Mouse (Mus musculus): ENCODE results near the gene Magi2.
"Not testable (repeated sequence)": the region's sequence is repeated elsewhere in the genome, so short reads cannot be mapped to it uniquely, and the experiment has no call there.

Gene Magi2

DNA sequence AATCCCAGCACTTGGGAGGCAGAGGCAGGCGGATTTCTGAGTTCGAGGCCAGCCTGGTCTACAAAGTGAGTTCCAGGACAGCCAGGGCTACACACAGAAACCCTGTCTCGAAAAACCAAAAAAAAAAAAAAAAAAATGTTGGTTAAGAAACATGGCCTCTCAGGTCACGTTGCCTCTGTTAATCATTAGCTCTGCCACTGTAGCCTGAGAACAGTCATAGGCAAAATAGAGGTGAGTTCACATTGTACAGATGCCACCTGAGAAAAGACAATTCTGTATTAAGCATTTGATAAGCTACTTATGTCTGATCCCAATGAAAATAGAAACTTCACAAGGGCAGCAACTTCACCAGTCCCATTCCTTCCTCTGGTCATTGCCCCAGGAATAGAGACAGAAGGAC lies 1496.4 kb downstream of the Magi2 start:
- not testable (repeated sequence) for DNase-seq

DNA sequence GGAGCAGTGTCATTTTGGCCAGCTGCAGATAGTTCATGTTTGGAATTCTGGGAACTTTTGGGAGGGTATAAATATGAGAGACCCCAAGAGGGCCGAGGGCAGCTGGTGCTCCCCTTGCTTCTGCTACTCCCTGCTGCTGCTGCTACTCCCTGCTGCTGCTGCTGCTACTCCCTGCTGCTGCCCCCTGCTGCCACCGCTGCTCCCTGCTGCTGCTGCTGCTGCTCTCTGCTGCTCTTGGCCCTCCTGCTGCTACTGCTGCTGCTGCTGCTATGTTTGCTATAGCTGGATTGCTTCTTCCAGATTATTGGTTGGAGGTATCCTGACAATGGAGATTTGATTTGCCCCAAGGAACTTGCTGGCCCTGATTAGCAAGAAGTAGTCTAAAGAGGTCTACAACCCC lies 1512.0 kb downstream of the Magi2 start:
- no peak for DNase-seq

DNA sequence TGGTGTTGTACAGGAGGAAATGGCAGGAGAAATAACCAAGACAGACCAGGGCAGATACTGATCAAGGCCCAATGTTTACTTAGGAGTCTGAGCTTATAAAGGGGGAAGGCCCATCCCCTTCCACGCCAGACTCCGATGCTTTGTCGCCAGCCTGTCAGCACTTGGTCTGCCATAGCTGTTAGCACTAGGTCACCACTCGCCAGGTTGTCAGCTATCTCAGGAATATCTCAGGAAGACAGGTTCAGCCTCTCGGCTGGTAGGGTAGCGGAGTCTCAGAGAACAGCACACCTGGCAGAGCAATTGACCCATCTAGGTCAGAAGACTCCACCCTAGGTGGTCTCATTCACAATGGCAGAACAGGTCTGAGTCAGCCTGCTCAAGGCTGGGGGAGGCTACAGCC lies 1514.4 kb downstream of the Magi2 start:
- no peak for DNase-seq

DNA sequence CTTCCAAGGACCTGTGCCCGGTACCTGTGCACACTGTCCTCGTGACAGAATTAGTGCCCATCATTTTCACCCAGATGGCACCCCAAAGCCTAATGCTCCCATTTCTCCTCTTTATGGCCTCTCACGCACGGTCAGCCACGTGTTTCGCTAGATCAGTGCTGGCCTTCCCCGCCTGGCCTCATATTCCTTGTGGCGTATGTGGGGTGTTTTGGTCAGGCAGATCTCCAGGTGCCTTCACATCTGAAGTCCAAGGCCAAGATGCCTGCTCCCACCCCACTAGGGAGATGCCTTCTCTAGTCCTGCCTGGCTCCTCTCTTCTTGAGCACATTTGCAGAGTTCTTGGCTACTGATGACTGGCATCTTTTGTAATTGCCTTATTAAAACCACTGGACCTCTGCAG lies 1515.1 kb downstream of the Magi2 start:
- no peak for DNase-seq

DNA sequence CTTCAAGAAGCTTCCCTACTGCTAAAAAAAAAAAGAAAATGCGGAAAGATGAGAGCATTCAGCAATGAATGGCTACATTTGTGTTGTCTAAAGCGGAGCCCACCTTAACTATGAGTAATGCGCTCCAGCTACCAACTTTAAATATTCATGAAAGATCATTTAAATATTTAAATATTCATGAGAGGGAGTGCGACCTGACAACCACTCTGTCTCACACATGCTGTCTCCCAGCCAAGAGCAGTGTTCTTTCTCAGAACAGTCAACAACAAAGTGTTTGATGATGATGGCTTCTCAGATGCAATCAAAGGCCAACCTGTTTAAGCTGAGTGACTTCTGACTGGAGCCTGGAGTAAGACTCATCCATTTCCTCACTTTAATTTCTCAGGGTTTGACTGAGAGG lies 1521.3 kb downstream of the Magi2 start:
- no peak for DNase-seq

DNA sequence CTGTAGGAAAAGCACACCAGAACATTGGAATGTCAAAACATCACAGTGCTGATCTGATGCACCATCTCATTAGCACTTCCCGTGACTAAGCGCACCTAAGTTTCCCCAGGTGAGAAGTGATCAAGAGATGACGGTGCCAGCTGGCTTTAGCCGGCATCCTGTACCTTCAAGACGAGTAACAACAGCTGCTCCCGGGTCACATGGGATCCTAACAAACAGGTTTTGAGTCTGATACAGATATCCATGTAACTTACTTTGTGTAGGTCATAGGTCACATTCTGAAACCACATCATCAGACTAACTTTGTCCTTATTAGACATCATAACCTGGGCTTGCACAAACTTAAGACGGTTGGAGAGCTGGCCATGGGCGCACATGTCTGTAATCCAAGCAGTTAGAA lies 1522.0 kb downstream of the Magi2 start:
- no peak for DNase-seq

DNA sequence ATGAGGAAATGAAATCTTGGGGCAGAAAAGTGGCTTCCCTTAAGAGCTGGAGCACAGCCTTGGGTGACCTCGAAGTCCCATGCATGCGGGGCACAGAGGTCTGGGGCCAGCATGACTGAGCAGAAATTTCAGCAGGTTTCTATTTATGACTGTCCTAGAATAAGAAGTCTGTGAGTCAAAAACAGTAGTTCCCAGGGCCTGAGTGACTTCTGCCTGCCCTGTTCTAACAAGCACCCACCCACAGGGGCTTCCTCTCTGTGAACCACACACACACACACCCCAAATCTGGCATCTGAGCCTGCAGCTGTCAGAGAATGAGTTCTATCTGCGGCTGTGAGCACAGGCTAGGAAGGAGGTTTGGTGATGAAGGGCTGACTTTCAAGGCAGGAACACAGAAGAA lies 1522.7 kb downstream of the Magi2 start:
- no peak for DNase-seq

DNA sequence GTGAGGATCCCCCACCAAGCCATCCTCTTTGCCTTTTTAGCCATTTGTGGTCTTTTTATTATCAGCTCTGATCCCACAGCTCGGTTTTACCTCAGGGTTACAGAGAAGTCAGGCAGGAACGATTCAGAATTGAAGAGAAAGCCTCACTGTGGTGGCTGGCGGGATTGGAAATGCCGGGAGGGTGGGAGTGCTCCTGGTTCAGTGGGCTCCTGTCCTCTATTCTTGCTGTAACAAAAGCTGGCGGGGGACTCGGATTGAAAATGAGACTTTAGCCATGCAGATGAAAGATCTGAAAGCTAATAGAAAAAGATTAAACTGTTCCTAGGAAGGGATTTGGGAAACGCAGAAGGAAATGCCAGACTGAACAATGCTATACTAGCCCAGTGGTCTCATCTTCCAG lies 1524.2 kb downstream of the Magi2 start:
- no peak for DNase-seq

DNA sequence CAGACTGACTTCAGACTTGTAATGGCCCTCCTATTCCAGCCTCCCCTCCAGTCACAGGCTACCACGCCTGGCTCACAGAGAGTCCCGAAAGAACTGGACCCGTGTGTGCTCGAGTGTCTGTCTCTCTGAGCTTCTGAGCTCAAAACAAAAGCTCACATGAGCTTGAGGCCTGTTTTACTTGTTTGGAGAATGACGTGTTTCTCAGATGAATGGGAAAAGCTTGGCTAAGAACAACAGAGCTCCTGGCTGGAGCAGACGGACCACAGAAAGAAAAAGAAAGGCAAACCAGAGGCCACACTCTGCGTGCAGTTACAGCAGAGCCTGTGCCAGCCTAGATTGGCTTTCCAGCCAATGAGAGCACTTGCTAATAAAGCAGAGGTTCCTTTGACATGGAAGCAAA lies 1524.9 kb downstream of the Magi2 start:
- DNase-seq: no peak

DNA sequence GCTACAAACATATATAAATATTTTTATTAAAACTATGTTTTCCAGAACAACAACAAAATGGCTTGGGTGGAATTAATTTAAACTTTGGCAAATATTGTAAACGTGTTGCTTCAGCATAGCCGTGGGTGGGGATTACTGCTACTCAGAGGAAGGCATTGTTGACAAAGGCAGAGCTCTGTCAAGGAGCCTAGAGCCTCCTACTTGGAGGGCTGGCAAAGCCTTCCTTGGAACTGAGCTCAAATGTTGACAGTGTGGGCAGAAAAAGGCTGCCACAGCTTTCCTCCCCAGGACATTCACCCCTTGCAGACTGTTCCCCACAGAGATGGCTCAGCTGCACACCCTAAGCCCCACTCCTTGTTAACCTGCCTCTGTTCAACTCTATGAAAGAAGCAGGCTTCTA lies 1526.3 kb downstream of the Magi2 start:
- DNase-seq: no peak

DNA sequence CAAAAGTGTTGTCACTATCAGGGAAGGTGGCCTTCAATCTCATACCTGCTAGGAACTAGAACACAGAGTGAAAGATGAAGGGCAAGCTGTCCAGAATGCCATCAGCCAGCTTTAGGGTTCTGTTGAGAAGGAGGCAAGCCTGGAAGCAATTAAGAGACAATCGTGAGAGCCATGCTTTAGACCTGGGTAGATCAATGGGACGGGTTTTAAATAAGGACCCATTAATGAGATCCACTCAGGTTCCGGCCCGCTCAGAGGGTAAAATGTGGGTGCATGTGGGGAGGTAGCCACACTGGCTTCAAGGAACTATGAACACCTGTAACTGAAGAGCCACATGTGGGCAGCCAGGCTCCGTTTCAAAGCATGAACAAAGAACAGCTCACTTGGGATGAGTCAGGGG lies 1527.1 kb downstream of the Magi2 start:
- no peak for DNase-seq
